Mouse (Mus musculus) liver, embryonic 14.5 days (tissue): ENCODE results near the gene Rheb.

Source experiments
- CTCF ChIP-seq: IDR thresholded peaks from 2 replicates; pipeline ENCODE4 v1.5.1; 2016; ENCODE audit warnings: antibody characterized with exemption, low read depth, control low read depth
- EP300 ChIP-seq: IDR thresholded peaks from 2 replicates; pipeline ENCODE4 v1.6.1; 2016; ENCODE audit warnings: antibody characterized with exemption, low read depth

DNA sequence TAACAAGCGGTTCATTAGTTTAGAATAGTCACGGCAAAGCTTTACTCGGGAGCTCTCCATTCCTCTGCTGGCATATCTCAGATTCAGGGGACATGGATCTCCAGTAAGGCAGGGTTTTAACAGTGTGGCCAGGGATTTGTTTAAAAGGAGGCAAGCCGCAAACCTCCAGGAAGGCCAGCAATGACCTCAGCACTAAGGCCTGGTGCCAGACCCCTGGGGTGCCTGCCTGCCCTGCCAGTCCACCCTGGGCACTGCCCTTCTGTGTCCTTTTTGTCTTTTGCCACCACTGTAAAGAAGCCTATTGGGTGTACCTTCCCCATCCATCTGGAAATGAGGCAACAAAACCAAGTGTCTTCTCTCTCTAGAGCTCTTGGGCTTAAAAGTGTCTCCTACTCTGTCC lies 31.7 kb upstream of the Rheb start:
- TF ChIP-seq EP300 (no peak), CTCF (no peak)
